Mouse (Mus musculus): ENCODE data around the gene Fkbp5. TPM values are rescaled to one million over a fixed set of nuclear protein-coding genes. Genes with fewer than 3 reads are reported as not detected.

Fkbp5 gene
- polyA plus RNA-seq, 1 experiment from 2014 or later = 33.5 TPM

- no peaks in the 10 kb centered on the region for H3K36me3 ChIP-seq (replicated peaks)
- no peak for DNase-seq (ENCODE audit: extremely low spot score, low spot score)
- H3K27ac ChIP-seq = peak overlapping the region; percentile 60
- H3K27me3 ChIP-seq (ENCODE audit: poor library complexity, severe bottlenecking) = peaks cover 60% of the 10 kb centered on the region
- peaks cover 59% of the 10 kb centered on the region for H3K4me1 ChIP-seq
- no peaks in the 10 kb centered on the region for H3K9me3 ChIP-seq
- H3K4me3 ChIP-seq = peak overlapping the region; percentile 36; the same call in 1 of the 2 replicates
- 36% methylated on average over 9 of the region's 9 CpGs for WGBS
Measured at GRCm38 (mm10) chr17:28511616-28512541, 5.4 kb downstream of the Fkbp5 start.

GRCm38 (mm10) chr17:28510445-28511342 is 6.6 kb downstream of the Fkbp5 start:
- H3K27ac ChIP-seq = peak overlapping the region; percentile 60
- H3K27me3 ChIP-seq (ENCODE audit: poor library complexity, severe bottlenecking) = peaks cover 55% of the 10 kb centered on the region
- H3K4me3 ChIP-seq = peak overlapping the region; percentile 36
- DNase-seq (ENCODE audit: extremely low spot score, low spot score) = no peak
- H3K4me1 ChIP-seq = peaks cover 62% of the 10 kb centered on the region
- no peaks in the 10 kb centered on the region for H3K9me3 ChIP-seq
- no peaks in the 10 kb centered on the region for H3K36me3 ChIP-seq (replicated peaks)
- WGBS = 5% methylated on average over 28 of the region's 28 CpGs

- no peaks in the 10 kb centered on the region for H3K36me3 ChIP-seq (replicated peaks)
- peaks cover 40% of the 10 kb centered on the region for H3K4me1 ChIP-seq
- DNase-seq (ENCODE audit: extremely low spot score, low spot score) = no peak
- no peaks in the 10 kb centered on the region for H3K9me3 ChIP-seq
- WGBS = 30% methylated on average over 5 of the region's 5 CpGs
- H3K27me3 ChIP-seq (ENCODE audit: poor library complexity, severe bottlenecking) = peaks cover 39% of the 10 kb centered on the region
- peak overlapping the region; percentile 71 for H3K27ac ChIP-seq
- H3K4me3 ChIP-seq = no peak overlapping the region
Measured at GRCm38 (mm10) chr17:28507496-28507895, 9.8 kb downstream of the Fkbp5 start.

GRCm38 (mm10) chr17:28506895-28507294 is 10.4 kb downstream of the Fkbp5 start:
- Histone ChIP-seq H3K4me1 (peaks cover 34% of the 10 kb centered on the region), H3K36me3 (replicated peaks) (no peaks in the 10 kb centered on the region), H3K27ac (peak overlapping the region; percentile 71), H3K4me3 (no peak overlapping the region), H3K27me3 (ENCODE audit: poor library complexity, severe bottlenecking) (peaks cover 34% of the 10 kb centered on the region), H3K9me3 (no peaks in the 10 kb centered on the region)
- no peak for DNase-seq (ENCODE audit: extremely low spot score, low spot score)
- 21% methylated on average over 5 of the region's 5 CpGs for WGBS

DNA sequence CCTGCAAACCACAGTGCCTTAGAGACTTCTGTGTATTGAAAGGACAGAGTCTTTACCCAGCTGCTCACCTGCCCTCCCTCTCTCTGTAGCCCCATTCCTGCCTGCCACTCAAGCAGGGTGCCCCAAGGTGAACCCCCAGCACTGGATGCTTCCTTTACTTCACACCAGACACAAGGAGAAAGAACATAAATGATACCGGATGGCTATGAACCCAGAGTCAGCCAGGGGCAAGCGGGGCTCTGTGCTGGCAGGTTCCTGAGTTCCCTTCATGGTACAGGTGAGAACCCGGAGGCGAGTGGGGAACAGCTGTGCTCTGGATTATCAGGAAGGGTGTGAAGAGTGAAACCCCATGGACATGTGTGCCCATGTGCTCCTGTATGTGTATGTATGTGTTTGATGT is 11.7 kb downstream of the Fkbp5 start:
- peaks cover 23% of the 10 kb centered on the region for H3K27me3 ChIP-seq (ENCODE audit: poor library complexity, severe bottlenecking)
- H3K9me3 ChIP-seq = no peaks in the 10 kb centered on the region
- no peaks in the 10 kb centered on the region for H3K36me3 ChIP-seq (replicated peaks)
- H3K27ac ChIP-seq = no peak overlapping the region
- DNase-seq (ENCODE audit: extremely low spot score, low spot score) = no peak
- no peak overlapping the region for H3K4me3 ChIP-seq
- 90% methylated on average over 4 of the region's 4 CpGs for WGBS
- peaks cover 21% of the 10 kb centered on the region for H3K4me1 ChIP-seq

- H3K4me3 ChIP-seq = no peak overlapping the region
- no peaks in the 10 kb centered on the region for H3K9me3 ChIP-seq
- WGBS = 83% methylated on average over 6 of the region's 6 CpGs
- H3K27ac ChIP-seq = no peak overlapping the region
- no peaks in the 10 kb centered on the region for H3K36me3 ChIP-seq (replicated peaks)
- peaks cover 17% of the 10 kb centered on the region for H3K27me3 ChIP-seq (ENCODE audit: poor library complexity, severe bottlenecking)
- no peak for DNase-seq (ENCODE audit: extremely low spot score, low spot score)
- peaks cover 16% of the 10 kb centered on the region for H3K4me1 ChIP-seq
Measured at GRCm38 (mm10) chr17:28504182-28504581, 13.1 kb downstream of the Fkbp5 start.

- Histone ChIP-seq H3K4me1 (peaks cover 10% of the 10 kb centered on the region), H3K27ac (no peak overlapping the region), H3K9me3 (peaks cover 1% of the 10 kb centered on the region; the same call in 1 of the 2 replicates), H3K27me3 (ENCODE audit: poor library complexity, severe bottlenecking) (peaks cover 11% of the 10 kb centered on the region), H3K36me3 (replicated peaks) (no peaks in the 10 kb centered on the region), H3K4me3 (no peak overlapping the region)
- DNase-seq (ENCODE audit: extremely low spot score, low spot score) = no peak
- WGBS = 77% methylated on average over 7 of the region's 7 CpGs
Measured at GRCm38 (mm10) chr17:28502196-28502821, 15.0 kb downstream of the Fkbp5 start.

- no peaks in the 10 kb centered on the region for H3K27me3 ChIP-seq (ENCODE audit: poor library complexity, severe bottlenecking)
- peaks cover 13% of the 10 kb centered on the region for H3K9me3 ChIP-seq
- DNase-seq (ENCODE audit: extremely low spot score, low spot score) = no peak
- H3K4me1 ChIP-seq = no peaks in the 10 kb centered on the region
- WGBS = 73% methylated on average over 3 of the region's 3 CpGs
- no peaks in the 10 kb centered on the region for H3K36me3 ChIP-seq (replicated peaks)
- no peak overlapping the region for H3K4me3 ChIP-seq
- H3K27ac ChIP-seq = no peak overlapping the region
Measured at GRCm38 (mm10) chr17:28500465-28500864, 16.9 kb downstream of the Fkbp5 start.

- H3K9me3 ChIP-seq = peaks cover 13% of the 10 kb centered on the region
- H3K27me3 ChIP-seq (ENCODE audit: poor library complexity, severe bottlenecking) = no peaks in the 10 kb centered on the region
- no peak overlapping the region for H3K27ac ChIP-seq
- no peaks in the 10 kb centered on the region for H3K36me3 ChIP-seq (replicated peaks)
- H3K4me3 ChIP-seq = no peak overlapping the region
- H3K4me1 ChIP-seq = no peaks in the 10 kb centered on the region
- WGBS = 77% methylated on average over 2 of the region's 2 CpGs
- no peak for DNase-seq (ENCODE audit: extremely low spot score, low spot score)
Measured at GRCm38 (mm10) chr17:28499190-28499589, 18.1 kb downstream of the Fkbp5 start.

- no peak overlapping the region for H3K27ac ChIP-seq
- H3K4me3 ChIP-seq = no peak overlapping the region
- H3K9me3 ChIP-seq = peaks cover 13% of the 10 kb centered on the region
- H3K36me3 ChIP-seq (replicated peaks) = no peaks in the 10 kb centered on the region
- 93% methylated on average over 8 of the region's 8 CpGs for WGBS
- H3K4me1 ChIP-seq = peaks cover 9% of the 10 kb centered on the region
- no peak for DNase-seq (ENCODE audit: extremely low spot score, low spot score)
- H3K27me3 ChIP-seq (ENCODE audit: poor library complexity, severe bottlenecking) = no peaks in the 10 kb centered on the region
Measured at GRCm38 (mm10) chr17:28495832-28496231, 21.5 kb downstream of the Fkbp5 start.

DNA sequence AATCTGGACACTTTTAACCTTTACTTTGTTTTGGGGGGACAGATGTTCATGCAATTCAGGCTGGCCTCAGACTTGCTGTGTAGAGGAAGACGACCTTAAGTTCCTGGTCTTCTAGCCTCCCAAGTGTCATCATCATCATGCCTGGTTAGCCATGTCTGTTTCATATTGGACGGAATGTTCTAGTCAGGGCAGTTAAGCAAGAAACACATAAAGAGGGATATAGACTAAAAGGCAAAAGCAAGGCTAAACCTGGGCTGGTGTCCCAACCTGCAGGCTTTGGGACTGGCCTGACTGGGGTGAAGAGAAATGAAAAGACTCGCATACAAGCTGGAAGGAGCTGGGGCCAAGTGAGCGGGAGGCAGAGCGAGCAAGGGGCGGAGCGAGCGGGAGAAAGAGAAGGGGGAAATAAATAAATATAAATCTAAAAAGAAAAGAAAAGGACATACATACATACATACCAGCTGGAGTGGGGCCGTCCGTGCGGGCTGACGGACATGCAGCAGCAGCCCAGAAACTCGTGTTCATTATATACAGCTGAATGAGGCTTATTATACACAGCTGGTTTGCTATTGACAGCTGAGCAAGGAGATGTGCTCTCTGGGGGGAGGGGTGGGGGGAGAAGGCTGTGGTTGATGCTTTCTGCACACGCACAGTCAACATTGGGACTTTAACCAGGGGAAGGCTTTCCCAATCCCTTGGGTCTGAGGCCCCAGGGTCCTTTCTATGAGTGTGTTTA is 26.1 kb downstream of the Fkbp5 start:
- peaks cover 6% of the 10 kb centered on the region; the same call in 1 of the 2 replicates for H3K9me3 ChIP-seq
- no peak overlapping the region for H3K27ac ChIP-seq
- H3K27me3 ChIP-seq (ENCODE audit: poor library complexity, severe bottlenecking) = no peaks in the 10 kb centered on the region
- DNase-seq (ENCODE audit: extremely low spot score, low spot score) = no peak
- no peaks in the 10 kb centered on the region for H3K36me3 ChIP-seq (replicated peaks)
- peaks cover 14% of the 10 kb centered on the region for H3K4me1 ChIP-seq
- WGBS = 82% methylated on average over 14 of the region's 14 CpGs
- H3K4me3 ChIP-seq = no peak overlapping the region

Data from forebrain, embryonic 10.5 days (tissue).